Mouse (Mus musculus) neural tube, embryonic 14.5 days (tissue): ENCODE measurements at regions not wholly inside any gene's neighbourhood (a gene's known extent, or its start where the extent isn't known, plus 50 kb on each side); places are given as distances from the start of the nearest gene placed in this dataset.
"Not testable (repeated sequence)": the region's sequence is repeated elsewhere in the genome, so short reads cannot be mapped to it uniquely, and the experiment has no call there.

Experiments used
- ATAC-seq: fragments of 200-750 bp; cut with Nextera tagmentation; 2 replicates; pipeline ENCODE4 v1.8.0; 2017; ENCODE audit warnings: low read depth, mild to moderate bottlenecking, moderate TSS enrichment, moderate library complexity
- H3K27ac ChIP-seq: fragments of 300-500 bp; sonication (generic); 2 replicates; pipeline ENCODE4 v1.5.1; 2014; ENCODE audit warnings: low read depth, mild to moderate bottlenecking, control low read depth, low read length, moderate library complexity, mixed read lengths
- H3K27me3 ChIP-seq: fragments of 300-500 bp; sonication (generic); 2 replicates; pipeline ENCODE4 v1.6.1; 2014; ENCODE audit warnings: low read length; ENCODE audit not compliant: control insufficient read depth, insufficient read depth
- H3K36me3 ChIP-seq: fragments of 300-500 bp; sonication (generic); 2 replicates; pipeline ENCODE4 v1.6.1; 2014; ENCODE audit warnings: low read length, mixed read lengths; ENCODE audit not compliant: control insufficient read depth, insufficient read depth
- H3K4me1 ChIP-seq: fragments of 300-500 bp; sonication (generic); 2 replicates; pipeline ENCODE4 v1.6.1; 2014; ENCODE audit warnings: low read length; ENCODE audit not compliant: control insufficient read depth, insufficient read depth
- H3K4me2 ChIP-seq: fragments of 300-500 bp; sonication (generic); 2 replicates; pipeline ENCODE4 v1.6.1; 2014; ENCODE audit warnings: mild to moderate bottlenecking, low read depth, low read length, control low read depth
- H3K4me3 ChIP-seq: fragments of 300-500 bp; sonication (generic); 2 replicates; pipeline ENCODE4 v1.5.1; 2014; ENCODE audit warnings: low read depth, low read length, control low read depth, mixed read lengths
- H3K9ac ChIP-seq: fragments of 300-500 bp; sonication (generic); replicated peaks from 2 replicates; pipeline ENCODE4 v1.6.1; 2014; ENCODE audit warnings: low read depth, mild to moderate bottlenecking, control low read depth, low read length, mixed read lengths
- H3K9me3 ChIP-seq: fragments of 300-500 bp; sonication (generic); 2 replicates; pipeline ENCODE4 v1.6.1; 2016; ENCODE audit warnings: low read length; ENCODE audit not compliant: control insufficient read depth
- WGBS: fragments of 180-500 bp; shearing (Covaris S2); extraction: QIAGEN DNeasy Blood & Tissue Kit; methylation state at CpG from one replicate; pipeline ENCODE4 v1.1.7; 2014; 5-methylcytosine and 5-hydroxymethylcytosine counted together

DNA sequence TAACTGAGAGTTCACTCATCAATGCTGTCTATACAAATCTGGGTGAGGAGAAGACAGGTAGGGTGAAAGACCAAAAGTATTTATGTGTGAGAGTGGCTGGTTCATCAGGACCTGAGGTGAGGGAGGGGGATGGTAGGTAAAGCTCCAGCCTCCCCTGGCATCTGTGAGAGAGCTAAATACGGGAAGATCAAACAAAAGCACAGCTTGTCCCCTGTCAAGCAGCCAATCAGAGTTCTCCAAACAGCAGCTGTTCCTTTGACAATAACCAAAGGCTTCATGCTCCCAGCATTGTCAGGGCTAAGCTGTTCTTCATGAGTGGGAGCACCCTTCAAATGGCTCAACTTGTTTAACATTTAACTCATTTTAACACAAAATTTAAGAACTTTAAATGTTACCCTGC, 160.1 kb upstream of the Map1b start:
- no peak for ATAC-seq
- Histone ChIP-seq H3K27me3 (no peaks in the 10 kb centered on the region), H3K9me3 (no peaks in the 10 kb centered on the region), H3K36me3 (no peaks in the 10 kb centered on the region), H3K4me3 (no peak overlapping the region), H3K27ac (no peak overlapping the region), H3K4me1 (peaks cover under 1% of the 10 kb centered on the region; the same call in 1 of the 2 replicates), H3K9ac (no peak overlapping the region), H3K4me2 (no peak overlapping the region)
- 7% methylated on average over 1 of the region's 1 CpGs for WGBS

DNA sequence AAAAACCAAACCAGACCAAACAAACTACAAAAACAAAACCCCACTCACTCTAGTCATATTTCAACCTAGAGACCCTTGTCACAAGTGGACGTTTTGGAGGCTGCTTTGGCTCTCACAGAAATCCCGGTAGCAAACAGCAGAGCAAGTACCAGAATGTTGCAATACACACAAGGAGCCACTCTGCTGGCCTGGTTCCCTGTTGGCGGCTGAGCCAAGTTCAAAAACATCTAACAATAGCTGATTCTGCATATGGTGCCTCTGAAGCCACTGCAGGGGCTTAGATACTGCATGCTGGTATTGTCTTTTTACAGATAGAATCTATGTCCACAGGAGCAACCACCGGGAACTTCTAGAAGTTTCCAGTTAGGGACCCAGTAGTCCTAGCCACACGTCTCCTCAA, 159.6 kb upstream of the Map1b start:
- no peak overlapping the region for H3K9ac ChIP-seq
- peaks cover 4% of the 10 kb centered on the region; the same call in 1 of the 2 replicates for H3K4me1 ChIP-seq
- ATAC-seq = no peak
- WGBS = 71% methylated on average over 5 of the region's 5 CpGs
- no peak overlapping the region for H3K4me3 ChIP-seq
- no peaks in the 10 kb centered on the region for H3K36me3 ChIP-seq
- H3K27ac ChIP-seq = no peak overlapping the region
- no peaks in the 10 kb centered on the region for H3K27me3 ChIP-seq
- no peaks in the 10 kb centered on the region for H3K9me3 ChIP-seq
- H3K4me2 ChIP-seq = no peak overlapping the region

DNA sequence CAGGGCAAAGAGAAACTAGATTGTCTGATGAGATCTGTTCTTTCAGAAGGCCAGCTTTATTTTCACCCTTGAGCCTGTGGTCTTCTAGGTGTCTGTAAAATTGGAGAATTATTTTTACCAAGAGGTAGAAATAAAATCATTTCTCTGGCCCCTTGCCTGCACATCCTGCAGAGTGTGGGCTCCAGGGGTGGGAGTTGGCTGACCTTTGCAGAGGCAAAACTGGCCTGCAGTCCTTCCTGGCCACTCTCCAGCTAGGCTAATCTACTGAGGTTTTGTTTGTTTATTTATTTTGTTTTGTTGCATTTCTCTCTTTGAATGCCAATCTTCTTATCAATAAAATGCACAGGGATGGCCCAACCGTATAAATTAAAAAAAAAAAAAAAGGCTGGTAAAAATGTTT, 156.4 kb upstream of the Map1b start:
- no peaks in the 10 kb centered on the region for H3K9me3 ChIP-seq
- H3K4me2 ChIP-seq = no peak overlapping the region
- 85% methylated on average over 1 of the region's 1 CpGs for WGBS
- no peaks in the 10 kb centered on the region for H3K27me3 ChIP-seq
- H3K4me1 ChIP-seq = peaks cover 9% of the 10 kb centered on the region
- H3K9ac ChIP-seq = no peak overlapping the region
- no peak overlapping the region for H3K27ac ChIP-seq
- no peak overlapping the region for H3K4me3 ChIP-seq
- ATAC-seq = no peak
- H3K36me3 ChIP-seq = no peaks in the 10 kb centered on the region

DNA sequence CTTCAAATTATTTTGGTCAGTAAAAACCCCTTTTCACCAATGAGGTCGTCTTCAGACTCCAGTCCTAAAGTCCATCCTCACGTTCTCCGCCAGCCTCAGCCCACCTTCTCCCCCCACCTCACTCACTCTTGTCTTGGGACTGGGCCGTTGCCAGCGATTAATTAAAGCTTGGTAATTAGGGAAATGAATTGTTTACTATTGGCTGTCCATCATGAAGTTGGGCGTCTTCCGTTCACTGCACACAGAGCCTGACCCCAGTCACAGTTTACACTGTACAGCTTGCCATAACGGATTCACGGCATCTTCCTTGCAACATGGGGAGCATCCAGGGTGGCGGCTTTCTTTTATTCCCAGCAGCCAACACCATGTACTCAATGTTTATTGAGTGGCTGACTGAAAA, 155.4 kb upstream of the Map1b start:
- no peak for ATAC-seq
- no peak overlapping the region for H3K27ac ChIP-seq
- WGBS = 48% methylated on average over 10 of the region's 10 CpGs
- H3K4me2 ChIP-seq = no peak overlapping the region
- peaks cover 9% of the 10 kb centered on the region for H3K4me1 ChIP-seq
- H3K4me3 ChIP-seq = no peak overlapping the region
- H3K27me3 ChIP-seq = no peaks in the 10 kb centered on the region
- H3K9me3 ChIP-seq = no peaks in the 10 kb centered on the region
- no peak overlapping the region for H3K9ac ChIP-seq
- H3K36me3 ChIP-seq = no peaks in the 10 kb centered on the region

- Histone ChIP-seq H3K4me2 (no peak overlapping the region), H3K27me3 (no peaks in the 10 kb centered on the region), H3K4me3 (no peak overlapping the region), H3K9ac (no peak overlapping the region), H3K27ac (no peak overlapping the region), H3K4me1 (peaks cover 16% of the 10 kb centered on the region), H3K36me3 (no peaks in the 10 kb centered on the region), H3K9me3 (no peaks in the 10 kb centered on the region)
- no peak for ATAC-seq
- WGBS = 86% methylated on average over 8 of the region's 8 CpGs
Measured at GRCm38 (mm10) chr13:99669987-99670534, 153.7 kb upstream of the Map1b start.

GRCm38 (mm10) chr13:99668613-99669012, 152.3 kb upstream of the Map1b start:
- ATAC-seq = peak; percentile 41
- WGBS = 22% methylated on average over 8 of the region's 8 CpGs
- H3K9me3 ChIP-seq = no peaks in the 10 kb centered on the region
- no peak overlapping the region for H3K4me3 ChIP-seq
- H3K9ac ChIP-seq = no peak overlapping the region
- no peak overlapping the region for H3K4me2 ChIP-seq
- no peak overlapping the region for H3K27ac ChIP-seq
- no peaks in the 10 kb centered on the region for H3K36me3 ChIP-seq
- H3K27me3 ChIP-seq = no peaks in the 10 kb centered on the region
- H3K4me1 ChIP-seq = peaks cover 17% of the 10 kb centered on the region

GRCm38 (mm10) chr13:99666086-99666485, 149.7 kb upstream of the Map1b start:
- Histone ChIP-seq H3K27ac (no peak overlapping the region), H3K9me3 (no peaks in the 10 kb centered on the region), H3K36me3 (no peaks in the 10 kb centered on the region), H3K4me1 (peaks cover 14% of the 10 kb centered on the region), H3K27me3 (no peaks in the 10 kb centered on the region), H3K9ac (no peak overlapping the region), H3K4me3 (no peak overlapping the region), H3K4me2 (no peak overlapping the region)
- WGBS = 79% methylated on average over 7 of the region's 7 CpGs
- ATAC-seq = no peak

GRCm38 (mm10) chr13:99663422-99663821, 147.1 kb upstream of the Map1b start:
- not testable (repeated sequence) for H3K27me3 ChIP-seq, H3K4me3 ChIP-seq, H3K27ac ChIP-seq, ATAC-seq, H3K4me2 ChIP-seq, H3K9me3 ChIP-seq, H3K36me3 ChIP-seq, H3K4me1 ChIP-seq, H3K9ac ChIP-seq
- WGBS = 91% methylated on average over 12 of the region's 12 CpGs

DNA sequence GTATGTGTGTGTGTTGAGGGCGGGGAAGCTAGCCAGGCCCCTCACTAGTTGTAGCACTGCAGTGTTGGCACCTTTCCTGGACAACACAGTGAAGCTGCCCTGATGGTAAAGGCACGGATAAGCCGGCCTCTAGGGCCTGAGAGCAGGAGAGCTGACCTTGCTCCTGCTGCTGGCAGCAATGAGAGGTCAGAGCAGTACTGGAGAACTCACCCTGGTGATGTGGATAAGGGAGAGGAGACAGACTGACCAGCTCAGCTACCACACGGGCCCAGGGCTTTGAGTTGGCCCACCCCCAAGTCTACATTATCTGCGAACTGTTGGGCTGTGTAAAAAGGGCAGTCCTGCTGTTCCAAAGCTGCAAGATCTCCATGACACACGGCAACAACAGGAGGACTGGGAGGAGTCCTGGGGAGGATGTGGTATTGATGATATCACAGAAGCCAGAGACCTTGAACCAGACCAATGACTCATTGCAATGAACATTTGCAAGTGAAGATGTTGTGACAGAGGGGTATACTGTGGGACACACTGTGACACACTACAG, 131.4 kb upstream of the Map1b start:
- no peak overlapping the region for H3K4me3 ChIP-seq
- no peaks in the 10 kb centered on the region for H3K27me3 ChIP-seq
- no peaks in the 10 kb centered on the region for H3K36me3 ChIP-seq
- peaks cover 4% of the 10 kb centered on the region; the same call in 1 of the 2 replicates for H3K4me1 ChIP-seq
- H3K9ac ChIP-seq = no peak overlapping the region
- no peak for ATAC-seq
- H3K4me2 ChIP-seq = no peak overlapping the region
- H3K27ac ChIP-seq = no peak overlapping the region
- H3K9me3 ChIP-seq = no peaks in the 10 kb centered on the region
- WGBS = 82% methylated on average over 6 of the region's 6 CpGs
